Mouse (Mus musculus) urinary bladder, postnatal 36 days (tissue): ENCODE results near the gene Slco1c1.
"Not testable (repeated sequence)": the region's sequence is repeated elsewhere in the genome, so short reads cannot be mapped to it uniquely, and the experiment has no call there.

ENCODE experiments used
- DNase-seq, 2 experiments: peaks; one replicate each; pipeline ENCODE4 v3.0.0; 2022; ENCODE audit warnings: low spot score in 2 of 2, mixed read lengths in 1 of 2

Gene Slco1c1

DNA sequence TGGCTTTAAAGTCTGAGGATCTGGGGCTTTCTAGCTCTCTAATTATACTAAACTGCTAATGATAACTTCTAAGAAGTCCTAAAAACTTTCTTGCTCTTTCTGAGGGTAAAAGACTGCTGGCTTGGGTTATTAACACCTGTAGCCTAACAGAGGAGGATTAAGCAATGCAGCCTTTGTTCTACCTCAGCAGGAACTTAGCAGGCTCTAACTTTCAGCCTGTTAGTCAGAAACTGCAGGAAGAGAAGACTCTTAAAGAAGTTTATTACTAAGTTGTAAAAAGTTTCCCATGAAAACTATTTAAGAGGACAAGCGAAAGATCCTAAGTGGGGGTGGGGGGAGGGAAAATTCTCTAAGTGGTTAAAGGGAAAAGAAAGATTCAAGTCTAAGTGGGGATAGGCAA is 65.8 kb downstream of the Slco1c1 start:
- no peak for DNase-seq

DNA sequence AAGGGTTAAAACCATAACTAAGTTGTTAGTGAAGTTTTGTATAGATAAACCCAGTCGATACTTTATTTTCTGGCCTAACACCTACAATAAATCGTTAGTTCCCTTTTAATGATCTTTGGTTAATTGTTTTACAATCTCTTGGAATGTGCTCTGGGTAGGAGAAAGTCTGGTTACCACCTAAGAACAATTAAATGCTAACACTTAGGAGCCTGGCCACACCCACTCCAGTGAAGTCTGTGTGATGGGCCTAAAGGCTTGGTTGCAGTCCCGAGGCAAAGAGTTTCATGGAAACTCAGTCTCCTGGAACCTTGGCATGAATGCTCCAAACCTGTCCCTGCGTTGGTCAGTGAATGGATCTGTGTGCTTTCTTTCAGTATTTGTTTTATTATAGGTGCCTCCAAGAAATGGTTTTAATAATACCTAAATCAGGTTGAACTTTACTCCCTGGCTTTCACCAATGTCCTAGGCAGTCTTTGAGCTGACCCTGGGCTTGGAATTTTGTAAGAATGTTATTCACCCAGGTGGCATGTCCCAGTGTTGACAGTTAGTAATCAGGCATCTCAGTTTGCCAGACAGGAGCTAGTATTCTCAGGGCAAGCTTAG is 66.5 kb downstream of the Slco1c1 start:
- not testable (repeated sequence) for DNase-seq

- no peak for DNase-seq
These were observed 71.9 kb downstream of the Slco1c1 start for GRCm38 (mm10) chr6:141596081-141596480.

- DNase-seq, result no peak
These were observed 72.9 kb downstream of the Slco1c1 start for GRCm38 (mm10) chr6:141597037-141597436.

DNA sequence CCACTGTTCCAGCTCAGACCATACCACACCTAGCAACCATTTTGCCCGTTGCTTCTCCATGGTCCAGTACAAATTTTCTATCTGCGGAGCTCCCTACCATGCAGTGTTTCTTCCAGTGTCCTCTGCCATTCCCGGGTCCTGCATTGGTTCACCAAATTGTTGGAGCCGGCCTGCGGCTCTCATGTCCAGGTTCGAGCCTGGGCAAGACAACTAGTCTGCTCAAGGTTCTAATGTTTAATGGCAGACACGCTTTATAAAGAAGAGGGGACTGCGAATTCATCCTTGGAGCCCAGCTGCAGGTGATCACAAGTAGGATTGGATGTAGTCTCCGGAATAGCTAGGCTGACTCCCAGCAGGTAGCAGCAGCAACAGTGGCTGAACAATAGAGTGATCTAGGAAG is 76.8 kb downstream of the Slco1c1 start:
- no peak for DNase-seq

- peak in 1 of 2 experiments; percentile 32 for DNase-seq
These were observed 86.6 kb downstream of the Slco1c1 start for GRCm38 (mm10) chr6:141610702-141611260.

GRCm38 (mm10) chr6:141614017-141614416 is 89.8 kb downstream of the Slco1c1 start:
- DNase-seq, result no peak

DNA sequence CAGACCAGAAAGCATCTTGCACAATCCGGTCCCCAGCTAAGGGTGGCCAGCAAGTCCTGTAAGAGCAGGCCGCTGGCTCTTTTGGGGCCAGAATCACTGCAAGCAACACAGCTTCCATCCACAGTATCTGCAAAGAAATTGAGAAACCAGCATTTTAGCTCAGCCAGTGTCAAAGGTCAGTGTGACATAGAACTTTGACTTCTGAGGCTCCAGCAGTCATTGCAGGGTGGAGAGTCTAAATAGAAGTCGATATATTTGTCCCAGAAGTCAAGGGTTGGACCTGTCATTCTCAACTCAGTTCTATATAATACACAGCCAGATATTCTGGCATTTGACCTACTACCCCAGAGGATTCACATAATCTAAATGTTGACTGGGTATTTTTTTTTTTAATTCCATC is 91.2 kb downstream of the Slco1c1 start:
- DNase-seq, result peak in 1 of 2 experiments; percentile 37
